Mouse (Mus musculus): Measurements from ENCODE around the gene Cdc42. TPM values are rescaled to one million over a fixed set of nuclear protein-coding genes. Genes with fewer than 3 reads are reported as not detected.

Gene Cdc42
- polyA plus RNA-seq, 1 experiment = 375 TPM

GRCm38 (mm10) chr4:137294474-137294873 lies 63.0 kb downstream of the Cdc42 start:
- Histone ChIP-seq H3K27ac (ENCODE audit: insufficient read depth, low read length) (no peak overlapping the region), H3K27me3 (ENCODE audit: control insufficient read depth, insufficient read depth, low read length) (no peaks in the 10 kb centered on the region), H3K4me3 (replicated peaks; ENCODE audit: insufficient read depth, low read depth, low read length) (no peak overlapping the region), H3K4me1 (ENCODE audit: control insufficient read depth, insufficient read depth, low read length) (peaks cover 13% of the 10 kb centered on the region)
- WGBS = 80% methylated on average over 5 of the region's 5 CpGs
- TF ChIP-seq CTCF (IDR thresholded peaks at IDR 0.05; ENCODE audit: borderline replicate concordance, insufficient read depth, low read depth, low read length) (no peak), POLR2A (IDR thresholded peaks at IDR 0.05; ENCODE audit: borderline replicate concordance, insufficient read depth, low read length) (no peak)
- DNase-seq = no peak

GRCm38 (mm10) chr4:137294032-137294431 lies 63.5 kb downstream of the Cdc42 start:
- H3K4me1 ChIP-seq (ENCODE audit: control insufficient read depth, insufficient read depth, low read length) = peaks cover 18% of the 10 kb centered on the region
- no peak overlapping the region for H3K4me3 ChIP-seq (replicated peaks; ENCODE audit: insufficient read depth, low read depth, low read length)
- TF ChIP-seq CTCF (IDR thresholded peaks at IDR 0.05; ENCODE audit: borderline replicate concordance, insufficient read depth, low read depth, low read length) = no peak
- TF ChIP-seq POLR2A (IDR thresholded peaks at IDR 0.05; ENCODE audit: borderline replicate concordance, insufficient read depth, low read length) = no peak
- no peak for DNase-seq
- 94% methylated on average over 7 of the region's 7 CpGs for WGBS
- no peaks in the 10 kb centered on the region for H3K27me3 ChIP-seq (ENCODE audit: control insufficient read depth, insufficient read depth, low read length)
- no peak overlapping the region for H3K27ac ChIP-seq (ENCODE audit: insufficient read depth, low read length)

GRCm38 (mm10) chr4:137292625-137293024 lies 64.9 kb downstream of the Cdc42 start:
- TF ChIP-seq CTCF (IDR thresholded peaks at IDR 0.05; ENCODE audit: borderline replicate concordance, insufficient read depth, low read depth, low read length) (no peak), POLR2A (IDR thresholded peaks at IDR 0.05; ENCODE audit: borderline replicate concordance, insufficient read depth, low read length) (no peak)
- Histone ChIP-seq H3K4me3 (replicated peaks; ENCODE audit: insufficient read depth, low read depth, low read length) (no peak overlapping the region), H3K27me3 (ENCODE audit: control insufficient read depth, insufficient read depth, low read length) (no peaks in the 10 kb centered on the region), H3K4me1 (ENCODE audit: control insufficient read depth, insufficient read depth, low read length) (peaks cover 23% of the 10 kb centered on the region), H3K27ac (ENCODE audit: insufficient read depth, low read length) (no peak overlapping the region)
- WGBS = 69% methylated on average over 7 of the region's 7 CpGs
- no peak for DNase-seq

- TF ChIP-seq CTCF (IDR thresholded peaks at IDR 0.05; ENCODE audit: borderline replicate concordance, insufficient read depth, low read depth, low read length) (no peak), POLR2A (IDR thresholded peaks at IDR 0.05; ENCODE audit: borderline replicate concordance, insufficient read depth, low read length) (no peak)
These were observed 67.3 kb downstream of the Cdc42 start for GRCm38 (mm10) chr4:137290250-137290649.

GRCm38 (mm10) chr4:137289701-137290100 lies 67.8 kb downstream of the Cdc42 start:
- Histone ChIP-seq H3K27ac (ENCODE audit: insufficient read depth, low read length) (no peak overlapping the region), H3K27me3 (ENCODE audit: control insufficient read depth, insufficient read depth, low read length) (no peaks in the 10 kb centered on the region), H3K4me1 (ENCODE audit: control insufficient read depth, insufficient read depth, low read length) (peaks cover 38% of the 10 kb centered on the region), H3K4me3 (replicated peaks; ENCODE audit: insufficient read depth, low read depth, low read length) (no peak overlapping the region)
- no peak for TF ChIP-seq POLR2A (IDR thresholded peaks at IDR 0.05; ENCODE audit: borderline replicate concordance, insufficient read depth, low read length)
- TF ChIP-seq CTCF (IDR thresholded peaks at IDR 0.05; ENCODE audit: borderline replicate concordance, insufficient read depth, low read depth, low read length) = no peak
- DNase-seq = no peak
- 38% methylated on average over 6 of the region's 6 CpGs for WGBS

More at GRCm38 (mm10) chr4:137290250-137290649, 67.3 kb downstream of the Cdc42 start:
- 8% methylated on average over 3 of the region's 3 CpGs for WGBS
- peak; percentile 76 to 94 for DNase-seq
- Histone ChIP-seq H3K27ac (ENCODE audit: insufficient read depth, low read length) (no peak overlapping the region), H3K4me1 (ENCODE audit: control insufficient read depth, insufficient read depth, low read length) (peaks cover 41% of the 10 kb centered on the region), H3K4me3 (replicated peaks; ENCODE audit: insufficient read depth, low read depth, low read length) (no peak overlapping the region), H3K27me3 (ENCODE audit: control insufficient read depth, insufficient read depth, low read length) (no peaks in the 10 kb centered on the region)

- Histone ChIP-seq H3K4me1 (ENCODE audit: control insufficient read depth, insufficient read depth, low read length) (peaks cover 38% of the 10 kb centered on the region), H3K27me3 (ENCODE audit: control insufficient read depth, insufficient read depth, low read length) (no peaks in the 10 kb centered on the region), H3K4me3 (replicated peaks; ENCODE audit: insufficient read depth, low read depth, low read length) (no peak overlapping the region), H3K27ac (ENCODE audit: insufficient read depth, low read length) (no peak overlapping the region)
- TF ChIP-seq CTCF (IDR thresholded peaks at IDR 0.05; ENCODE audit: borderline replicate concordance, insufficient read depth, low read depth, low read length) (peak; percentile 61; the same call in 1 of the 2 replicates), POLR2A (IDR thresholded peaks at IDR 0.05; ENCODE audit: borderline replicate concordance, insufficient read depth, low read length) (no peak)
- DNase-seq = peak in 1 of 2 experiments; percentile 47
- 51% methylated on average over 4 of the region's 4 CpGs for WGBS
These were observed 69.7 kb downstream of the Cdc42 start for GRCm38 (mm10) chr4:137287818-137288217.

GRCm38 (mm10) chr4:137287206-137287605 lies 70.3 kb downstream of the Cdc42 start:
- no peak overlapping the region for H3K4me3 ChIP-seq (replicated peaks; ENCODE audit: insufficient read depth, low read depth, low read length)
- H3K27me3 ChIP-seq (ENCODE audit: control insufficient read depth, insufficient read depth, low read length) = no peaks in the 10 kb centered on the region
- DNase-seq = no peak
- no peak overlapping the region for H3K27ac ChIP-seq (ENCODE audit: insufficient read depth, low read length)
- TF ChIP-seq POLR2A (IDR thresholded peaks at IDR 0.05; ENCODE audit: borderline replicate concordance, insufficient read depth, low read length) (no peak), CTCF (IDR thresholded peaks at IDR 0.05; ENCODE audit: borderline replicate concordance, insufficient read depth, low read depth, low read length) (no peak)
- H3K4me1 ChIP-seq (ENCODE audit: control insufficient read depth, insufficient read depth, low read length) = peaks cover 38% of the 10 kb centered on the region
- WGBS = 42% methylated on average over 13 of the region's 13 CpGs

GRCm38 (mm10) chr4:137286662-137286953 lies 70.9 kb downstream of the Cdc42 start:
- Histone ChIP-seq H3K27ac (ENCODE audit: insufficient read depth, low read length) (no peak overlapping the region), H3K4me1 (ENCODE audit: control insufficient read depth, insufficient read depth, low read length) (peaks cover 38% of the 10 kb centered on the region), H3K4me3 (replicated peaks; ENCODE audit: insufficient read depth, low read depth, low read length) (no peak overlapping the region), H3K27me3 (ENCODE audit: control insufficient read depth, insufficient read depth, low read length) (no peaks in the 10 kb centered on the region)
- DNase-seq = no peak
- TF ChIP-seq CTCF (IDR thresholded peaks at IDR 0.05; ENCODE audit: borderline replicate concordance, insufficient read depth, low read depth, low read length) (no peak), POLR2A (IDR thresholded peaks at IDR 0.05; ENCODE audit: borderline replicate concordance, insufficient read depth, low read length) (no peak)
- 72% methylated on average over 8 of the region's 8 CpGs for WGBS
